Mouse (Mus musculus) forebrain, embryonic 10.5 days (tissue): Measurements from ENCODE around the gene Akap11. TPM values are rescaled to one million over a fixed set of nuclear protein-coding genes. Genes with fewer than 3 reads are reported as not detected.

ENCODE experiments used
- DNase-seq: peaks from one replicate; pipeline ENCODE4 v3.0.0-alpha.2; 2017; ENCODE audit warnings: low spot score; ENCODE audit errors: extremely low spot score
- H3K27ac ChIP-seq: fragments of 300-500 bp; sonication (generic); 2 replicates; pipeline ENCODE4 v1.5.1; 2016; ENCODE audit warnings: mild to moderate bottlenecking
- H3K27me3 ChIP-seq: fragments of 300-500 bp; sonication (generic); 2 replicates; pipeline ENCODE4 v1.6.1; 2016; ENCODE audit warnings: mild to moderate bottlenecking; ENCODE audit not compliant: poor library complexity, severe bottlenecking
- H3K36me3 ChIP-seq: fragments of 300-500 bp; sonication (generic); replicated peaks from 2 replicates; pipeline ENCODE4 v1.6.1; 2016; ENCODE audit warnings: mild to moderate bottlenecking, moderate library complexity
- H3K4me1 ChIP-seq: fragments of 300-500 bp; sonication (generic); 2 replicates; pipeline ENCODE4 v1.6.1; 2016
- H3K4me3 ChIP-seq: fragments of 300-500 bp; sonication (generic); 2 replicates; pipeline ENCODE4 v1.5.1; 2016; ENCODE audit warnings: mild to moderate bottlenecking, moderate library complexity
- H3K9me3 ChIP-seq: fragments of 300-500 bp; sonication (generic); 2 replicates; pipeline ENCODE4 v1.6.1; 2016; ENCODE audit warnings: mild to moderate bottlenecking, moderate library complexity
- WGBS: fragments of 180-500 bp; shearing (Covaris S2); methylation state at CpG from one replicate; pipeline ENCODE4 v1.1.7; 2016; 5-methylcytosine and 5-hydroxymethylcytosine counted together
- polyA plus RNA-seq: library from polyadenylated mRNA; unstranded; fragments of >200 nt; fragmentation: Nextera tagmentation; extraction: Ambion mirVana; gene quantifications from 2 replicates; pipeline ENCODE4 v1.2.1, GENCODE M21; 2016

Gene Akap11
- polyA plus RNA-seq, 1 experiment from 2014 or later, result 18.7 TPM

DNA sequence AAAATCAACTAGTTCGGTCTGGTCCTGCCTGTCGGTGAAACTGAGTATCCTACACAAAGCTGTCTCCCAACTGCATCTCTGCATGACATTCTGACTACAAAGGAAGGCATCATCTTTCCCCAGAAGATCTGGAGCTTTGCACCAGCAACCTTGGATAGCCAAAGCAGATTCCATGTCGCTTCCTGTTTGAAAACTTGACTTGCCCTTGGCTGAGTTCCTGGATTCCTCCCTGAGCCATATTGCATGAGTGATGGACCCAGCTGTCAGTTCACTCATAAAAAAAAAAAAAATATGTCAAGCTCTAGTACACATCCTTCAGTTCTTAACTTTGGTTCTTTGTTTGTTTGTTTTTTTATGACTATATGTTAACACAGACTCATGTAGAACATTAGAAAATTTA is 4.7 kb upstream of the Akap11 start:
- 81% methylated on average over 3 of the region's 3 CpGs for WGBS
- DNase-seq, result no peak

DNA sequence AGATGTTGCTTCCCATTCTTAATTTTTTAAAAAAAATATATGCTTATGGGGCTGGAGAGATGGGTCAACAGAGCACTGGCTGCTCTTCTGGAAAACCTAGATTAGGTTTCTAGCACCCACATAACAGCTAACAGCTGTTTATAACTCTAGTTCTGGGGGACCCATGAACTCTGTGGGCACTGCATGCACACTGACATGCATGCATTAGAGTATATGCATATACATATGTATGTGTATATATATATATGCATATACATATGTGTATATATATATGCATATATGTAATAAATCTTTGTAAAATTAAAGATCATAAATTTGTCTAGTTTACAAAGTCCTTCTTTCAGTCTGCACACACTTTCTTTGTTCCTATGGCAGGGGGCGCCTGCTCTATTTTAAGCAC is 3.2 kb upstream of the Akap11 start:
- no peak overlapping the region for H3K4me3 ChIP-seq
- H3K27ac ChIP-seq, result no peak overlapping the region
- no peaks in the 10 kb centered on the region for H3K27me3 ChIP-seq
- no peaks in the 10 kb centered on the region for H3K36me3 ChIP-seq
- peaks cover 31% of the 10 kb centered on the region for H3K4me1 ChIP-seq
- H3K9me3 ChIP-seq, result no peaks in the 10 kb centered on the region
- 81% methylated on average over 1 of the region's 1 CpGs for WGBS
- DNase-seq, result no peak

More for the DNA sequence above, 4.7 kb upstream of the Akap11 start:
- H3K9me3 ChIP-seq, result no peaks in the 10 kb centered on the region
- H3K36me3 ChIP-seq, result no peaks in the 10 kb centered on the region
- no peak overlapping the region for H3K4me3 ChIP-seq
- H3K4me1 ChIP-seq, result peaks cover 23% of the 10 kb centered on the region
- H3K27me3 ChIP-seq, result no peaks in the 10 kb centered on the region
- H3K27ac ChIP-seq, result no peak overlapping the region

DNA sequence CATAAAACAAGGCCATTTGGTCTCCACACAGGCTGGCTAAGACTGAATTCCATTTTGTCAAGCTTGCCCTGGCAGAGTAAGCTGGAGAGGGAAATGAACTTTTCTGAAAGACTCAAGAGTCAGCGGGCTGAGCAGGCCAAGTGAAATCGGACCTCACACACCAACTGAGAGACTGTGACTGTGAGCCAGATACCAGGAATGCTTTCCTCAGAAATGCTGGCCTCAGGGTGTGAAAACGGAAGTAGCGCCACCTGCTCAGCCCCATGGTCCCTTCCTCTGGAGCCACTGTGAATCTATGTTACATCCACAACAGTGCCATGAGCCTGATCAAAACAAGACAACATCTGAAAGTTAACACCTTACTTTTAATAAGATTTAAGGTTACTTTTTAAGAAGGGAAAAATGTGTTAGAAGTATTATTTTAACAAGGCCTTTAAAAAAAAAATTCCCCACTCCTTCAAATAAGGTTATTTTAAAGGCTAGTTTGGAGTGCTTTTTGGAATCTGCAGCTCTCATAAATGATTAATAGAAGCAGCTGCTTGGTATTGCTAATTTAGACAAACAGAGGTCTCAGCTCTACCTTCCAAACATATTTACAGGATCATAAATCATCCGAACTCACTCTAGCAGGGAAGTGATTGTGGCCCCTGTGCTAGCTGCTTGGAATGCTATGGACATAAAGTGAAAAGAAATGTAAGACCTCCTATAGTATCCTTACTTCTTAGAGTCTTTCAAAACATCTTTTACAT is 2.1 kb upstream of the Akap11 start:
- 43% methylated on average over 5 of the region's 5 CpGs for WGBS
- no peaks in the 10 kb centered on the region for H3K27me3 ChIP-seq
- DNase-seq, result peak; percentile 32

DNA sequence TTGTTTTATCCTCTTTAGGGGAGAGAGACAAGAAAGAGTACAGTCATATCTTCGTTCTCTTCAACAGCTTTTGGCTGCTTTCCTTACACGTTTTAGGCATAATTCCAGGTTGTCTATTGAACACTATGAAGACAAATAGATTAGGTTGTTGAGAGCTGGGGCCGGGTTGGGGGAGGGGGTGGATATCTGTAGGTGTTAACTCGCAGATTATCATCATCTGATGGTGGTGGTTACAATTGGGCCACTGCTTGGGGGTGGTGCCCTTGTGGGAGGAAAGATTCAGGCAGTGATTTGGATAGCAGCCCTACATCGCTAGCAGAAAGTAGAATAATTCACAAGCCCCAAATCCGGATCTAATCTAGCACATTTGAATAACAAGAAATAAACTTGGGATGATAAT is 943 bp upstream of the Akap11 start:
- no peaks in the 10 kb centered on the region for H3K27me3 ChIP-seq
- H3K4me3 ChIP-seq, result peak overlapping the region; percentile 85; the same call in 1 of the 2 replicates
- 0 out of 2 replicates have a peak, but pooled peaks cover 2% of the 10 kb centered on the region for H3K36me3 ChIP-seq
- peaks cover 41% of the 10 kb centered on the region for H3K4me1 ChIP-seq
- H3K27ac ChIP-seq, result peak overlapping the region; percentile 97
- no peak for DNase-seq
- WGBS, result 37% methylated on average over 6 of the region's 6 CpGs
- no peaks in the 10 kb centered on the region for H3K9me3 ChIP-seq

More for the DNA sequence above, 2.1 kb upstream of the Akap11 start:
- peaks cover 39% of the 10 kb centered on the region for H3K4me1 ChIP-seq
- 0 out of 2 replicates have a peak overlapping the region, but pooled peaks have one; percentile 3 for H3K27ac ChIP-seq
- no peaks in the 10 kb centered on the region for H3K9me3 ChIP-seq
- no peak overlapping the region for H3K4me3 ChIP-seq
- H3K36me3 ChIP-seq, result no peaks in the 10 kb centered on the region

DNA sequence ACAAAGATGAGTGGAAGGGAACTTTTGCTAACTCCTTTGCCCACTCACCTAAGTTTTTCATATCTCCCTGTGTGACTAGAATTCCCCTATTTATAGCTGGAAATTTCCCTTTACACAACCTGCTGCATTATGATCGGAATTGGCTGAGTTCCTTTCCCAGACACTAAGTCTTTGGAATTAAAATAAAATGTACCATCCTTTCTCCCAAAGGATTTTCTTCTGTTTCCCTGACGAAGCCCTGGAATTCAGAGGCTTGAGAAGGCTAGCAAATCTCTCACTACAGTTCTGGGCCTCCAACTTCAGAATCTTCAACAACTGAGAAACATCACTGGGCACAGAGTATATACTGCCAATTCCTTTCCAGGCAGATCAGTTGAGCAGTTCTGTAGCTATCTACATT is 1.2 kb downstream of the Akap11 start:
- peak overlapping the region; percentile 97 for H3K27ac ChIP-seq

GRCm38 (mm10) chr14:78534651-78535050 is 2.0 kb downstream of the Akap11 start:
- 87% methylated on average over 5 of the region's 5 CpGs for WGBS

More for the DNA sequence above, 1.2 kb downstream of the Akap11 start:
- no peaks in the 10 kb centered on the region for H3K27me3 ChIP-seq
- peaks cover 44% of the 10 kb centered on the region for H3K4me1 ChIP-seq
- 60% methylated on average over 2 of the region's 2 CpGs for WGBS
- no peak for DNase-seq
- H3K36me3 ChIP-seq, result 0 out of 2 replicates have a peak, but pooled peaks cover 2% of the 10 kb centered on the region
- peak overlapping the region; percentile 85 for H3K4me3 ChIP-seq
- H3K9me3 ChIP-seq, result no peaks in the 10 kb centered on the region

GRCm38 (mm10) chr14:78533701-78534100 is 2.9 kb downstream of the Akap11 start:
- 93% methylated on average over 3 of the region's 3 CpGs for WGBS
- Histone ChIP-seq H3K27ac (no peak overlapping the region), H3K27me3 (no peaks in the 10 kb centered on the region), H3K4me3 (no peak overlapping the region), H3K4me1 (peaks cover 42% of the 10 kb centered on the region), H3K9me3 (no peaks in the 10 kb centered on the region), H3K36me3 (0 out of 2 replicates have a peak, but pooled peaks cover 2% of the 10 kb centered on the region)
- no peak for DNase-seq

More at GRCm38 (mm10) chr14:78534651-78535050, 2.0 kb downstream of the Akap11 start:
- Histone ChIP-seq H3K27ac (no peak overlapping the region), H3K4me1 (peaks cover 44% of the 10 kb centered on the region), H3K27me3 (no peaks in the 10 kb centered on the region), H3K9me3 (no peaks in the 10 kb centered on the region), H3K36me3 (0 out of 2 replicates have a peak, but pooled peaks cover 2% of the 10 kb centered on the region), H3K4me3 (no peak overlapping the region)
- no peak for DNase-seq

DNA sequence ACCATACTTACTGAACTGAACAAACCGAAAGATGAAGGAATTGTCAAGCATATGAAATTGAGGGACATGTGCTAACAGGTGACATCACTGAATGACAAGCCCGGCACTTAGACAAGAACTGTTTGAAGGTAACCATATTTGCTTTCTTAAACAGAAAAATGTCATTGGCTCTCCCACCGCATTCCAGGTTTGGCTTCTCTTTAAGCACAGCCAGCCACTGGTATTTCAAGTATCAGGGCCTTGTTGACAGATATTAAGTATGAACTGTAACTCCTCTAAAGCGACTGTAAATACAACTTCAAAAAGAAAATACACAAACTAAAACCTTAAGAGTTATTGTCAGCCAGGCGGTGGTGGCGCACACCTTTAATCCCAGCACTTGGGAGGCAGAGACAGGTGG is 4.3 kb downstream of the Akap11 start:
- H3K4me3 ChIP-seq, result no peak overlapping the region
- DNase-seq, result no peak
- H3K4me1 ChIP-seq, result peaks cover 29% of the 10 kb centered on the region
- no peaks in the 10 kb centered on the region for H3K9me3 ChIP-seq
- no peak overlapping the region for H3K27ac ChIP-seq
- 0 out of 2 replicates have a peak, but pooled peaks cover 2% of the 10 kb centered on the region for H3K36me3 ChIP-seq
- no peaks in the 10 kb centered on the region for H3K27me3 ChIP-seq
- 95% methylated on average over 6 of the region's 6 CpGs for WGBS

- no peak overlapping the region for H3K27ac ChIP-seq
- H3K4me1 ChIP-seq, result peaks cover 30% of the 10 kb centered on the region
- H3K9me3 ChIP-seq, result no peaks in the 10 kb centered on the region
- H3K36me3 ChIP-seq, result peaks cover 7% of the 10 kb centered on the region; the same call in 1 of the 2 replicates
- no peak overlapping the region for H3K4me3 ChIP-seq
- WGBS, result 89% methylated on average over 3 of the region's 3 CpGs
- no peak for DNase-seq
- no peaks in the 10 kb centered on the region for H3K27me3 ChIP-seq
These were observed 6.4 kb downstream of the Akap11 start for GRCm38 (mm10) chr14:78530256-78530655.

DNA sequence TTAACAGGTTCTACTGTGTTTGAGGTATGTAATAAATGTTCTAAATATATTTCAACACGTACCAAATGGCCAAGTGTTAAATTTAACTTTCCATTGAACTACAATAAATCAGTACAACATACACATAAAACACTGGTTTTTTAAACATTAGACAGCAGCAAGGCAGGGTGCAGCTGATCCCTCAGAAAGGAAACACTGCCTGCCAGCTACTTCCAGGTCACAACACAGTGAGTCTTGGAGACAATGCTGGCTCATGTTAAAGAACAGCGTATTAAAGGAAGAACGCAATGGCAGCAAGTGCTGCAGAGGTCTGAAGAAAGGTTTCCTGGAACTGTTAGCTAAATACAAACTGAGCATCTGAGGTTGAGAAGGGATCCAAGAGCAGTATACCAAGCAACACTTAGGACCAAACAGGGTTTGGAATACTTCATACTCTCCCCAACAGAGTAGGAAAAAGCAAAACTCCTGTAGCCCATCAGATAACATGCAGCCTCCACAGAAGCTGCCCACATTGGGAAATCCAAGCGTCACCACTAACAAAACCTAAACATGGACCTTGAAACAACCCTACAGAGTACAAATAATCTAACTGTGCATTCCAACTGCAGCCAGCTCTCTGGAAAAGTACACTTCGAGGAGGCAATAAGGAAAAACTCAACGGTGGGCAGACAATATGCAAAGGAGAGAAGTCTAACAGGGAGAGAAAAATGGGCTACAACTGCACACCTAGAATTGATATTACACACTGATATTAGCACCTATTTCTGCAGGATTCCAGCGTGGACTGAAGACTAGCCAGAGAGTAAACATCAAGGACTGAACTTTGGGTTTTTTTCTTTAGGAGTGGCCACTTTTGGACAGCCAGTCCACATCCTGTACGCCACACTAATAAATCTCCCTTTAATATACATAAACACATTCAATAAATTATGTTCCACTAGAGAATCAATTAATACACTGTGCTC is 7.9 kb downstream of the Akap11 start:
- H3K36me3 ChIP-seq, result peaks cover 7% of the 10 kb centered on the region; the same call in 1 of the 2 replicates
- DNase-seq, result no peak
- H3K4me3 ChIP-seq, result no peak overlapping the region
- 92% methylated on average over 8 of the region's 8 CpGs for WGBS
- no peak overlapping the region for H3K27ac ChIP-seq
- no peaks in the 10 kb centered on the region for H3K9me3 ChIP-seq
- peaks cover 19% of the 10 kb centered on the region; the same call in 1 of the 2 replicates for H3K4me1 ChIP-seq
- no peaks in the 10 kb centered on the region for H3K27me3 ChIP-seq

DNA sequence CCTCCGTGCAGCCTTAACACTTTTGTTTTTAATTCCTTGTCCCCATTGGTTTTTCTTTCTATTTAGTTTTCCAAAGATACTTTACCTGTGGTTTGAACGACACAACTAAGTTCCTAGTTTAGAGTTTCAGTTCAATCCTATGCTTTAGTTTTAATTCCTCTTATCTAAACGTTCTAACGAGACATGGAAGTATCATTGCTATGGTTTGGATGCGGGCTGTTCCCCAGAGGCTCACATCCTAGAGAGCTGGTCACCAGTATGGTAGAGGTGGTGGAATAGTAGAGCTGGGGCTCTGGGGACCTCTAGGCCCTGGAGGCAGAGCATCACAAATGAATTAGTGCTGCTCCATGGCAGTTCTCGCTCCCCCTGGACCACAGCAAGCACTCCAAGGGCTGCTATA is 9.7 kb downstream of the Akap11 start:
- no peaks in the 10 kb centered on the region for H3K9me3 ChIP-seq
- H3K27me3 ChIP-seq, result no peaks in the 10 kb centered on the region
- peaks cover 17% of the 10 kb centered on the region; the same call in 1 of the 2 replicates for H3K4me1 ChIP-seq
- WGBS, result 81% methylated on average over 6 of the region's 6 CpGs
- peaks cover 5% of the 10 kb centered on the region; the same call in 1 of the 2 replicates for H3K36me3 ChIP-seq
- no peak overlapping the region for H3K27ac ChIP-seq
- H3K4me3 ChIP-seq, result no peak overlapping the region
- no peak for DNase-seq

DNA sequence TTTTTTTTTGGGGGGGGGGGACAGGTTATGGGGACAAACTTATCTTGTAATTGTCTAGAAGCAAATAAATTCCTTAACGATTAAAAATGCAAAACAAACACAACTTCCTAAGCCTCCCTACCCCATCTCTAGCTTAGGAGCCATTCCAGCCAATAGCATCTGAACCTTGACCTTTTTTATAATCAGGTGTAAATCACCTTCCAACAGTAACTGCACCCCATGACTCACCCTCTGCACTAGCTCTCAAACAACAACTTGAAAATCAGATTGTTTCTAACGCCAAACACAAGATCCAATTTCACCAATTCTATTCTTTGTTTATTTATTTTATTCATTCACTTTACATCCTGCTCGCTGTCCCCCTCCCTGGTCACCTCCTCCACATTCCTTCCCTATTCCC is 10.1 kb downstream of the Akap11 start:
- H3K27ac ChIP-seq, result no peak overlapping the region
- H3K4me3 ChIP-seq, result no peak overlapping the region
- peaks cover 10% of the 10 kb centered on the region for H3K36me3 ChIP-seq
- no peaks in the 10 kb centered on the region for H3K9me3 ChIP-seq
- no peak for DNase-seq
- WGBS, result 79% methylated on average over 3 of the region's 3 CpGs
- H3K4me1 ChIP-seq, result peaks cover 15% of the 10 kb centered on the region; the same call in 1 of the 2 replicates
- H3K27me3 ChIP-seq, result no peaks in the 10 kb centered on the region
